Mouse (Mus musculus): ENCODE data around the gene Gpn1. TPM values are rescaled to one million over a fixed set of nuclear protein-coding genes. Genes with fewer than 3 reads are reported as not detected.

The Gpn1 gene
- total and polyA plus RNA-seq, 3 experiments, result 30.6 to 42.6 (median 37.3) TPM

DNA sequence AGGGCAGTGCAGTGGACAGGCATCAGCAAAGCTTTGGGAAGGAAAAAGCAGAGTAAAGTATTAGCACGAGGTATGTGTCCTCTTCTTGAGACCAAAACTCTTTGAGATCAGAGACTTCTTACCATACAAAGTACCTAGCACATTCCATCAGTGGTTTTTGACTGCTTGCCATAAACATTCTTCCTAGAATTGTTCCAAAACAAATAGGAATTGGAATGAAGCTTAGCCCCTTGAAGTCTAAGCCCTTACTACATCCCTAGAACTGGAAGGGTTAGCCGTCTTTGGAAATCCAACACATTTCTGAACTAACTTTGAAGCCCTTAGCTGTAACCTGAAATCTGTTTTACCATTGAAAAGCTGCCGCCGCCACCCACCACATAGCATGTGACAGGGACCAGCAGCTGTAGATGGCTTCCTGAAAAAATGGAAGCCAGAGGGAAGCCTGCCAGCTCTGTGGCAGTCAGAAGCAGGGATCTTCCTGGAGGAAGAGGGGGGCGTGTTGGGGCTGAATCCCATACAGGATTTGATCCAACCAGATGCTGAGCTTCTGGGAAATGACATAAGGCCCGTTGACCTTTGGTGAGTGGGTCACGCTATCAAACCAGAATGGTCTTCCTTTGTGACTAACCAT, 67.6 kb downstream of the Gpn1 start:
- Histone ChIP-seq H3K4me2 (ENCODE audit: insufficient read depth, low read depth, poor library complexity, severe bottlenecking) (no peak overlapping the region), H3K4me1 (ENCODE audit: control insufficient read depth in 1 of 2, insufficient read depth in 2 of 2) (peaks cover 0 to 11% of the 10 kb centered on the region in 2 experiments; a peak in 2 of 4 replicates), H3K27ac (ENCODE audit: insufficient read depth, low read depth) (no peak overlapping the region), H3K9me3 (replicated peaks; ENCODE audit: low read length) (no peaks in the 10 kb centered on the region), H3K27me3 (replicated peaks) (no peaks in the 10 kb centered on the region), H3K79me2 (replicated peaks; ENCODE audit: control insufficient read depth, extremely low read depth, insufficient read depth, poor library complexity, severe bottlenecking) (no peaks in the 10 kb centered on the region), H3K4me3 (replicated peaks in 1 of 3; ENCODE audit: low read depth in 2 of 3, low read length in 2 of 3, poor library complexity in 1 of 3) (no peak overlapping the region), H3K9ac (ENCODE audit: insufficient read depth, low read depth) (no peak overlapping the region), H3K36me3 (replicated peaks in 1 of 2; ENCODE audit: control insufficient read depth in 1 of 2, insufficient read depth in 1 of 2, low read length in 1 of 2) (peaks cover 36 to 67% of the 10 kb centered on the region in 2 experiments)
- TF ChIP-seq UBTF (IDR thresholded peaks at IDR 0.05; ENCODE audit: low read depth, low read length) (no peak), POLR2A (IDR thresholded peaks at IDR 0.05; ENCODE audit: low read depth, low read length) (no peak), HCFC1 (IDR thresholded peaks at IDR 0.05; ENCODE audit: low read depth, low read length) (no peak), JUND (conservative IDR thresholded peaks at IDR 0.05; ENCODE audit: low read depth, low read length) (no peak), NELFE (IDR thresholded peaks at IDR 0.05; ENCODE audit: low read depth, low read length) (no peak), TCF12 (IDR thresholded peaks at IDR 0.05; ENCODE audit: low read depth, low read length) (no peak), JUN (IDR thresholded peaks at IDR 0.05; ENCODE audit: insufficient read depth, low read depth, low read length) (no peak), SIN3A (IDR thresholded peaks at IDR 0.05; ENCODE audit: low read length) (no peak), MYC (IDR thresholded peaks at IDR 0.05; ENCODE audit: low read depth, low read length) (no peak), SMC3 (IDR thresholded peaks at IDR 0.05; ENCODE audit: low read depth, low read length) (no peak), USF2 (conservative IDR thresholded peaks at IDR 0.05; ENCODE audit: low read depth, low read length) (no peak), MAZ (IDR thresholded peaks at IDR 0.05; ENCODE audit: low read depth, low read length) (no peak)
- dilution Hi-C loops (cut with MboI; ENCODE audit: extremely low pct_ligation_motif_present, extremely low pct_unique_long_range_greater_than_20kb, low sequenced_read_pairs) (no loop called here), in situ Hi-C loops (cut with MboI; ENCODE audit: low pct_ligation_motif_present, low pct_unique_long_range_greater_than_20kb, low sequenced_read_pairs) (loop anchor here (10.0 kb wide), 2 partner anchors 583 to 633 kb away; no protein-coding TSS in a partner anchor)
- DNase-seq (ENCODE audit: extremely low read depth), result no peak

Other genes with a start within 250 kb of the Gpn1 start
- 13.9 and 14.1 TPM in 2 replicates for gene Krtcap3, start 243.1 kb upstream of the Gpn1 start, total RNA-seq (2012; rRNA removed)
- gene Krtcap3, start 243.1 kb upstream of the Gpn1 start, total RNA-seq (2014; rRNA removed), result 9.8 and 10.0 TPM in 2 replicates
- gene Krtcap3, start 243.1 kb upstream of the Gpn1 start, polyA plus RNA-seq (2012; ENCODE audit: insufficient read length, low read depth), result 8.6 and 11.3 TPM in 2 replicates
- 11.1 and 21.5 TPM in 2 replicates for gene Ift172, start 203.6 kb upstream of the Gpn1 start, total RNA-seq (2012; rRNA removed)
- gene Ift172, start 203.6 kb upstream of the Gpn1 start, total RNA-seq (2014; rRNA removed), result 4.3 and 6.1 TPM in 2 replicates
- gene Ift172, start 203.6 kb upstream of the Gpn1 start, polyA plus RNA-seq (2012; ENCODE audit: insufficient read length, low read depth), result 8.5 and 9.2 TPM in 2 replicates
- 0.13 and 0.34 TPM in 2 replicates for gene Fndc4, start 198.7 kb upstream of the Gpn1 start, total RNA-seq (2012; rRNA removed)
- not detected in 2 replicates for gene Fndc4, start 198.7 kb upstream of the Gpn1 start, total RNA-seq (2014; rRNA removed)
- gene Fndc4, start 198.7 kb upstream of the Gpn1 start, polyA plus RNA-seq (2012; ENCODE audit: insufficient read length, low read depth), result not detected in 2 replicates
- gene Gckr, start 197.3 kb upstream of the Gpn1 start, total RNA-seq (2012; rRNA removed), result 0.08 TPM in 1 of 2 replicates, not detected in the other
- not detected in 2 replicates for gene Gckr, start 197.3 kb upstream of the Gpn1 start, total RNA-seq (2014; rRNA removed)
- not detected in 2 replicates for gene Gckr, start 197.3 kb upstream of the Gpn1 start, polyA plus RNA-seq (2012; ENCODE audit: insufficient read length, low read depth)
- 13.6 and 16.5 TPM in 2 replicates for gene Zfp512, start 42.3 kb upstream of the Gpn1 start, total RNA-seq (2012; rRNA removed)
- 16.0 and 17.2 TPM in 2 replicates for gene Zfp512, start 42.3 kb upstream of the Gpn1 start, total RNA-seq (2014; rRNA removed)
- 15.4 and 16.5 TPM in 2 replicates for gene Zfp512, start 42.3 kb upstream of the Gpn1 start, polyA plus RNA-seq (2012; ENCODE audit: insufficient read length, low read depth)
- 0.08 TPM in 1 of 2 replicates, not detected in the other for gene 4930548H24Rik, start 9.0 kb upstream of the Gpn1 start, total RNA-seq (2012; rRNA removed)
- gene 4930548H24Rik, start 9.0 kb upstream of the Gpn1 start, total RNA-seq (2014; rRNA removed), result 0.19 TPM in 1 of 2 replicates, not detected in the other
- 0.18 TPM in 1 of 2 replicates, not detected in the other for gene 4930548H24Rik, start 9.0 kb upstream of the Gpn1 start, polyA plus RNA-seq (2012; ENCODE audit: insufficient read length, low read depth)
- 25.7 and 30.0 TPM in 2 replicates for gene Slc4a1ap, start 32.3 kb downstream of the Gpn1 start, total RNA-seq (2012; rRNA removed)
- gene Slc4a1ap, start 32.3 kb downstream of the Gpn1 start, total RNA-seq (2014; rRNA removed), result 27.9 and 31.0 TPM in 2 replicates
- 41.1 and 50.6 TPM in 2 replicates for gene Slc4a1ap, start 32.3 kb downstream of the Gpn1 start, polyA plus RNA-seq (2012; ENCODE audit: insufficient read length, low read depth)
- gene Supt7l, start 33.1 kb downstream of the Gpn1 start, total RNA-seq (2012; rRNA removed), result 12.8 and 13.3 TPM in 2 replicates
- gene Supt7l, start 33.1 kb downstream of the Gpn1 start, total RNA-seq (2014; rRNA removed), result 15.9 and 16.8 TPM in 2 replicates
- 13.2 and 16.2 TPM in 2 replicates for gene Supt7l, start 33.1 kb downstream of the Gpn1 start, polyA plus RNA-seq (2012; ENCODE audit: insufficient read length, low read depth)
- 168 and 236 TPM in 2 replicates for gene Mrpl33, start 102.2 kb downstream of the Gpn1 start, total RNA-seq (2012; rRNA removed)
- 336 and 387 TPM in 2 replicates for gene Mrpl33, start 102.2 kb downstream of the Gpn1 start, total RNA-seq (2014; rRNA removed)
- gene Mrpl33, start 102.2 kb downstream of the Gpn1 start, polyA plus RNA-seq (2012; ENCODE audit: insufficient read length, low read depth), result 114 and 150 TPM in 2 replicates
- gene Rbks, start 202.9 kb downstream of the Gpn1 start, total RNA-seq (2012; rRNA removed), result 3.6 and 5.5 TPM in 2 replicates
- gene Rbks, start 202.9 kb downstream of the Gpn1 start, total RNA-seq (2014; rRNA removed), result 6.5 and 6.8 TPM in 2 replicates
- gene Rbks, start 202.9 kb downstream of the Gpn1 start, polyA plus RNA-seq (2012; ENCODE audit: insufficient read length, low read depth), result 9.2 and 9.3 TPM in 2 replicates
- 30.0 and 39.8 TPM in 2 replicates for gene Babam2, start 202.9 kb downstream of the Gpn1 start, total RNA-seq (2012; rRNA removed)
- gene Babam2, start 202.9 kb downstream of the Gpn1 start, total RNA-seq (2014; rRNA removed), result 29.4 and 38.2 TPM in 2 replicates
- gene Babam2, start 202.9 kb downstream of the Gpn1 start, polyA plus RNA-seq (2012; ENCODE audit: insufficient read length, low read depth), result 71.5 and 78.0 TPM in 2 replicates

Measured in CH12.LX (cell line).